Mouse (Mus musculus): ENCODE data around the gene Wdr93.
"Not testable (repeated sequence)": the region's sequence is repeated elsewhere in the genome, so short reads cannot be mapped to it uniquely, and the experiment has no call there.

Wdr93 gene

DNA sequence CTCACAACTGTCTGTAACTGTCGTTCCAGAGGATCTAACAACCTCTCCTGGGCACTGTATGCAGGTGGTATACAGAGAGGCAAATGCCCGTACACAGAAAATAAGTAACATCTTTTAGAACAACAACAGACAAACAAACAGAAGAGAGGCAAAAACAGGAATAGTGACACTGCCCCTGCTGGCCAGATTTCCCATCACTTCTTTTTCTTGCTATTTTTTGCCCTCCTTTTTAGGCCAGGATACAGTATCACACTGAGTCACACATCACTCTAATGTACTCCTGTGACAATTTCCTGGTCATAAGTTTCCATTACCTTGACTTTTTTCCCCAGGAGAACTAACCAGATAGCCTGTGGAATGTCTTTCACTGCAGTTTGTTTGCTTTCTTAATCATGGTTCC lies 13.4 kb downstream of the Wdr93 start:
- DNase-seq = no peak

DNA sequence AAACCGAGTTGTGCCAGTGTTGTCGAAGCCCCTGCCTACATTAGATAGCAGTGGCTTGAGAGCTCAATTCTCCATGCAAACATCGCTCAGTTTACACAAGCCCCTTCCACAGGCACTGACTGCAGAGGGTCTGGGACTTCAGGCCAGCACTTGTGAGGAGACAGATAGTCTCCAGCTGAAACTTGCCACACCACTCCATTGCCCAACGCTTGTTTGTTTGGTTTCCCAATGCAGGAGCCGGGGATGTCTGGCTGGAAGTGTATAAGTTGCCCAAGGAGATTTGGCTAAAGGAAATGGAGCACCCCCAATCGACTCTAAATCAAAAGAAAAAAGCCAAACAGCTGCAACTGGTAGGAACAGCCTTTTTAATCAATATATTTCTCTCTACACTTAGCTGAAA lies 15.2 kb downstream of the Wdr93 start:
- DNase-seq = no peak

DNA sequence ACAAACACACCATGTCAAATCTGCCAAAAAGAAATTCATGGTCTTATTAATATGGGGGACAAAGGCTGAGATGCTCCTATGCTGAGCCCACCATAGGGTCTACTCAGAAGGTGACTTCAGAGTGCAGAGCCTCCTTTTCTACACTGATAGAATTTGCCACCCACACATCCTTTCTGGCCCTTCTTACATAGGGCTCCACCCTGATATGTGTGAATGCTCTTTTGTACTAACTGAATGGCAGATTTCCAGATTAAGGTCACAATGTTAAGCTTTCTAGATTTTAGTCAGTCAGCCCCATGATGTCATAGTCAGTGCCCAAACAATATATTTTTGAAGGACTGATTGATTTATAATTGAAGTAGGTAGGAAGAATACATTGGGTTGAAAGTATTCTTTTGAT lies 16.8 kb downstream of the Wdr93 start:
- no peak for DNase-seq

DNA sequence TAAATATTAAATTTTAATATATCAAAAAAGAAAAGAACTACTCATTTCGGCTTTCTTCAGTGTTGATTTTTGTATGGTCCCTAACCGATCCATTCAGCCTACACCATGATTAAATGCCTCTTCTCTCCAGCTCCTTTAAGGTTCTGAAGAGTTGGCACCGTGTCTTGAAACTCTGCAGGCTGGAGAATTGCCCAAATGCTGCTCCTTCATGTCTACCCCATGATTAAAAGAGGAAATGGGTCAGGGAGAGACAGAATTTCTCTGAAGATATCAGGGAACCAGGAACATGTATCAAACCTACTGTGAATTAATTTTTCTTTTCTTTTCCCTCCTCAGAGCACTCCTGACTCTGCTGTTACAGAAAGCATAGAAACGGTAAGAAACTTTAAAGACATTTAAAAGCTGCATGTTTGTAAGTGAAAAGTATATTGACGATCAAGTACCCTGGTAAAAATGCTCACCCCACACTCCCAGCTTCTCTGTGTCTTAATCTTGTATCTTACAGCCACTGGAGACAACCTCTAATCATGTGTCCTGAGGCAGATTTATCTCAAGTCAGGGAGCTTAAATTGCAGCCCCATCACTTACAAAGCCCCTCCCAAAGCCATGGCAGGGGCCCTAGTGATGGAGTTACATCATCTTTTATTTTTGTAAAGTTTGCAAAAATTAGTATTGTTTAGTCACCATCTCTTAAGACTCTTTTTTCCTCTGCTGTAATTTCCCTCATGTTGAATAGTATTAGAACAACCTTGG lies 18.3 kb downstream of the Wdr93 start:
- DNase-seq = no peak

DNA sequence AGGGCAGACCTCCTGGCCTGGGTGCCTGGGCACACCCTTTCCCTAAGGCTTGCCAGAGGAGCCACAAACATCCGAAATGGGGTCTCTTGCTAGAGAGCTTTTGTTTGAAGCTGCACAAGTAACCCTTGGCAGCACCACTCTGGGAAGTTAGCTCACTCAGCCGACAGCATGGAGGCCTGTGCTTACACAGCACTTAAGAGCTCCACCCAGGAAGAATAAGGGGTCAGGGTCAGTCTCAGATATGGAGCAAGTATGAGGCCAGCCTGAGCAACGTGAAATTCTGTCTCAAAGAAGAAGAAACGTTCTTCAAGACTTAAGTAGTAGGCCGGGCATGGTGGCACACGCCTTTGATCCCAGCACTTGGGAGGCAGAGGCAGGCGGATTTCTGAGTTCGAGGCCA lies 19.1 kb downstream of the Wdr93 start:
- DNase-seq = no peak

DNA sequence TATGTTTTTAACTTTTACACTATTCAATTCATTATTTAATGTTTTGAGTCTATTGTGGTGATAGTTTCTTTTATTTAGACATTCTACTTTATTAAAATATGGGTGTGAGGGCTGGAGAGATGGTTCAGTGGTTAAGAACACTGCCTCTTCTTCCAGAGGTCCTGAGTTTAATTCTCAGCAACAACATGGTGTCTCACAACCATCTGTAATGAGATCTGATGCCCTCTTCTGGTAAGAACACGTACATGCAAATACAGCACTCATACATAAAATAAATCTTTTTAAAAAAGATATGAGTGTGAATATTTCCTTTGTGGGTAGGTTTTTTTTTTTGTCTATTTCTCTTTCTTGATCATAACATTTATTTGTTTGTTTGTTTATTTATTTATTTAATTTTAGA lies 23.0 kb downstream of the Wdr93 start:
- DNase-seq = no peak

DNA sequence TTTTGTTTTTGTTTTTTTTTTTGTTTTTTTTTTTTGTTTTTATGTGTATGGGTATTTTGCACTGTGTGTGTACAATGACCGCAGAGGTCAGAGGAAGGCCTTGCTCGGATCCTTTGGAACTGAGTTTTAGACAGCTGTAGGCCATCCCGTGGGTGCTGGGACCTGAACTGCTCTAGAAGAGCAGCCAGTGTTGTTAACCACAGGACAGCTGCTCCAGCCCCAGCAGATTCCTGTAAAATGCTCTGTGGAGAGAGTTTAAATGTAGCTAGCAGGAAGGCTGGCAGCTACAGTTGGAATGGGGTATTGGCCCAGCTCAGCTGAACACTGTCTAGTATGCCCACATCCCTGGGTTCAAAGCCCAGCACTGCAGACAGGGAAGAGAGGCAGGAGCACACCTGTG lies 26.7 kb downstream of the Wdr93 start:
- DNase-seq = no peak

DNA sequence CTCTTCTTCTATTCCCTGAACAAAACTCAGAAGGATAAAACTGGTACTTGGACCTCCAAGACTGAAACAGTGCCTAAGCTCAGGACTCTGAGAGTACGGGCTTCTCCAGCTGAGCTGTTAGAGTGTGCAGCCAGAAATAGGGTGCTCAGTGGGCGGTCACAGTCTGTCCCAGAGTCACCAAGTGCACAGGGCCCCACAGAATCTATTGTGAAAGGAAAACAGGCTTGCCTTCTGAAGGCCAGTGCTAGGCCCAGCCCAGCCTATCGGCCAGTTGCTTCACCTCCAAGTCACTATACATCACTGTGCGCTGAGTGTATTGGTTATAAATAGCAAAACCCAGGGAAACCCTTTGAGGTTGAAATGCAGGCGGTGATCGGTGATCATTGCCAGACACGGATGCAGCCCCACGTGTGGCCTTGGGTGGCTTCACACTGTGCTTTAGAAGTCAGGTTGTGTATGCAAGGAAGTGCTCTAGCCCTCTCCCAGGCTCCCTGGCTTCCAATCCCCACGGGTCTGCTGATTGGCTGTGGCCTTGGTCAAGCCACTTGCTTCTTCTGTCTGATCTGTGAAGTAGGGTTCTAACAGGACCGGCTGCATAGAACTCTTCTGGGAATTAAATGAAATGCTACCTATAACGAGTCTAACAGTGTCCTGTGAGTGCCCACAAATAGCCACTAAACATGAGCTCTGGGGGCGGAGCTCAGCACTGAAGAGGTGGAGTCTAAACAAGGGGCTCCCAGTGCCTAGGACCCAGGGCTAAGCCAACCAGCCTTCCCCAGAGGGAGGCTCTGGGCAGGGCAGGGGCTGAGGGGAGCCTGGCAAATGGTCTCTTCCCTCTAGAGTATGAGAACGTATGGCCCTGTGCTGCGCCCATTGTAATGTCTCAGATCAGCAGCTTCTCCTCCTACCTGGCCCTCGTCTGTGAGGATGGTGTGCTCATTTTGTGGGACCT lies 28.9 kb downstream of the Wdr93 start:
- DNase-seq = no peak

DNA sequence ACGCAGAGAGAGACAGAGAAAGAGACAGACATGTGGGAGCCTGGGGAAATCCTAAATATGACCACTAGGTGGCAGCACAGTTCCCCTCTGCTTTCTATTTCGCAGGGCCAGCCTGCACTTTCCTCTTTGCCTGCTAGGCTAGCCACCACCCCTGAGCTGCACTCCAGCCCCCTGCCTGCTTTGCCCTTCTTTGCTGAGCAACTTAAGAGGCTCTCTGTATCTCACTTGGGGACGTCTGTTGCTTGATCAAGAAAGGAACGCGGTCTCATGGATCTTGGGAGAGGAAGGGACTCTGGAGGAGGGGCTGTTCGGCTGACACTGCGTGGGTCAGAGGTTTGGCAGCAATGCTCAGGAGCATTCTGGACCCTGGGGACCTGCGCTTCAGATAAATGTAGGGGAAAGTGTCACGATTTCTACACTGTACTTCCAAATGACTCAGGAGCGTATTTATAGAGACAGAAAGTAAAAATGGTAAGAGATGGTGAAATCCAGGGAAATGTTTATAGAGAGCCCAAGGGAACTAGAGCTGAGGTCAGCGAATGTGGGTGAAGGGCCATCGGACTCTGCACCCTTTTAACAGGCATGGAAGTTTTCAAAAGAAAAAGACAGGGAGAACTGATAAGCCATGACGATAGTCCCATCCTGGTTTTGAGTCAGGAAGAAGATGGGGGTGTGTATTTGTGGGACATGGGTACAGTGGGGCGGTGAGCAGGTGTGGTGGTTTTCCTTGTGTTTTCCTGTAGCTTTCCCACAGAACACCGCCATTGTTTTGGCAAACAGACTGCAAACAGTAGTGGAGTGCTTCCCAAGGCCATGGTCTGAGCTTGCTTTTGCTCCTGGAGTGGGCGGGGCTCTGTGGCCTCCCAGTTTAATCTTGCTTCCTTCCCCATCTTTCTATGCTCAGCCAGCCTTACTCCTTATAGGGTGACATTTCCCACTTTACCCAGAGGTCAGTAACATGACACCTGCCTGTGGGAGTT lies 38.0 kb downstream of the Wdr93 start:
- DNase-seq = peak; percentile 24

DNA sequence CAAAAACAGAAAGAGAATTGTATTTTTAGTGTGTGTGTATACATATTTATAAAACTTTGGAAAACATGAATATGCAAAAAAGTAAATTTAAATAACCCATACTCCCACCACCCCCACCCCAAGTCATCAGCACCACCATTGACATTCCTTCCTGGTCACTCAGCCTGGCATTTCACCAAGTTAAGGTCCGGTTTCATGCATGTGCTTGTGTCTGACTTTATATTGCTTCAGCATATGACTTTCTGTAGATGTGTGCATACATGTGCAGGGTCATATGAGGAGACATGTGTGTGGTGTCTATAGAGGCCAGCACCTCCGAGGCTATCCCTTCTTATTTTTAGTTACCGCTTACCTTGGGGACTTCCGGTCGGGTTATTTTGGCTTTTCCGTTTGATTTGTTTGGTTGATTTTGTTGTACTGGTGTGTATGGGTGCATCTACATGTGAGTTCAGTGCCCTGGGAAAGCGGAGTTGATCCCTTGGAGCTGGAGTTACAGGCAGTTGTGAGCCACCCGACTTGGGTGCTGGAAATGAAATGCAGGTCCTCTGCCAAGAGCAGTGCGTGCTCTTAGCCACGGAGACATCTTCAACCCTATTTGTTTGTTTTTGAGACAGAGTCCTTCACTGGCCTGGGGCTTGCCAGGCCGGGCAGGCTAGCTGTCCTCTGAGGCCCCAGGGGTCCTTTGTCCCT lies 39.0 kb downstream of the Wdr93 start:
- no peak for DNase-seq

DNA sequence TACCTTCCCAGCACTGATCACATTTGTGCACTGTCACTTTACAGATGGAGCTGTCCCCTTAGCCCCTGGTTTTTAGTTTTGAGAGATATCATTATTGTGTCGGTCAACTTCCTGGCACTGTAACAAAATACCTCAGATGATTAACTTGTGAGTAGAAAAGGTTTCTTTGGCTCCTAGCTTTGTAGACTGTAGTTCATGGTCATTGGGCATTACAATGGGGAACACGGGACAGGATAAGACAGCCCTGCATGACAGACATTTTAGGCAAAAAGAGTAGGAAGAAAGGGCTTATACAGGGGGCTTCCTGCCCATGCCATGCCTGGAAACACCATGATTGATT lies 39.5 kb downstream of the Wdr93 start:
- DNase-seq = no peak

DNA sequence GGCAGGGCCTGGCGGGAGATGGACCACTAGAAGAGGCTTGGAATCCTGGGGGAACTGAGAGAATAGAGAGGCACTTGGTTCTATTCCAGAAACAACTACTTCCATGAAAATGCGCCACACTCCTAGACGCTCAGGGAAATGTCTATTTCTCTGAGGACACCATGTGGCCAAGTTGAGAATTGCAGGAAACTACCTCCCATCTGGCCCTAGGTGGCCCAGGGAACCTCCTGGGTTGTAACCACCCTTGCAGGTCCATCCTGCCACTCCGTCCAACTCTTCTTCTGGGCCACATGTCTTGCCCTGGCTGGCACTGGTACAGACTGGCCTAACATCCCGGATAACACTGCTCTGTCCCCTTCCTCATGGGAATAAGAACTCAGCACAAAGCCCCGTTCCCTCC lies 43.3 kb downstream of the Wdr93 start:
- DNase-seq = peak; percentile 37

DNA sequence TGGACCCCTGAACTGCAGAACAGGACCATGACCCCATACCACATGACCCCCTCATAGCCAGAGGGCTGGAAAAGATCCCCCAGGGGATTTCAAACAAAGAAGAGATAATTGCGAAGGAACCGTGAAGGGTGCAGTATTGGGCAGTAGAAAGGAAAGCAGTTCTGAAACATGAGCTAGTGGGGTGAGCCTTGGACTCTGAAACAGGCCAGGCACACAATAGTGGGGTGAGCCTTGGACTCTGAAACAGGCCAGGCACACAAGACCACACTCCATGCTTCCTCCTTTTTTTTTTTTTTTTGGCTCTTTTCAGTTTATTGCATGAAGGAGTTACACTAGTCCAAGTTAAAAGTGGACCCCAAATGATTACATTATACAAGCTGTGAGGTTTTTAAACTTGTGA lies 46.8 kb downstream of the Wdr93 start:
- not testable (repeated sequence) for DNase-seq

DNA sequence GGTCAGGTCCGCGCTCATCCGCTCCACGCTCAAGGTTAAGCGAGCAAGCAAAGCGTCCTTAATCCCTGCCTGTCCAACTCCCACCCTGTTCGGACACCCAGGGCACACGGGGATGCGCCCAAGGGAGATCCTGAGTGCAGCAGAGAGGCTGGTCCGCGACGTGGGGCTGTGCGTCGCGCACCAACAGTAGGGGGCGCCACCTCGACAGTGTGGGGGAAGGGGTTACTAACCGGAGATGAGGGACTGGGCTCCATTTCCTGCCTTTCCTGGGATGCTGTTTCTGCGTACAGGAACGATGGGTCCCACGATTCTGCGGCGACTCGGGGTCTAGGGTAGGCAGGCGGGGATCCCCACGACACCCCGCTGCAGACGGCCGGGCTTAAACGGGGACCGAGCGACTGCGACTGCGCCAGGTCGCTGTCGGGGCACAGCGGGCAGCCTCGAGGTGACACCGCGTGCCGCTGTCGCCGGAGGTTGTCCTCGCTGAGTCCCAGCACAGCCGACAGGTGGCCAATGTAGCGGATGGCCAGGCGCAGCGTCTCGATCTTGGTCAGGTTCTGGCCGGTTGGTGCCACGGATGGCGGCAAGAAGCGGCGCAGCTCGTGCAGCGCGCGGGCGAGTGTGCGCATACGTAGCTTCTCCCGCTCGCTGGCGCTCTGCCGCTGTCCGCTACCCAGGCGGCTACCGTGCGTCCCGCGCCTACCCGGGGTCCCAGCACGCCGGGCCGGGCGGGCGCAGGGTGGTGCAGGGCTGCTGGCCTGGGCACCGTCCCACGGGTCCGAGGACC lies 49.9 kb downstream of the Wdr93 start:
- DNase-seq = no peak

DNA sequence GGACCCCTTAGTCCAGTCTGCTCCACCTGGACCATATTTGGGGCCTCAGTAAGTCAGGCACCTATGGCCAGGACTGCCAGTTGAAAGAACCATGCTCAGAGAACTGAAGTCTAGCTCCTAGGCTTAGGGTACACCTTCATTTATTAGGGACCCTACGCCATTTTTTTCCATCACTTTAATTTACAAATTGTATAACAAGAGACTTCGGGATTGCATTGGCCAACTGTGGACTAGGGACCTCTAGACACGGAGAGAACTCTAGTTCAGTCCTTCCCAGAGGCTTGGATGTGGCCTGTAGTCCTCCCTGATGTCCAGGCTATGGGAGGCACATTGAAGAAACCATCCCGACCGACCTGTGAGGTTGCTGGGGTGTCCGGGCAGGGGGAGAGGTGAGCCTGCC lies 50.7 kb downstream of the Wdr93 start, which contains the start of gene Mesp1:
Gene Mesp1 (minus strand): TSS at position 101 of the 400 bp plus-strand sequence.
- no peak for DNase-seq

DNA sequence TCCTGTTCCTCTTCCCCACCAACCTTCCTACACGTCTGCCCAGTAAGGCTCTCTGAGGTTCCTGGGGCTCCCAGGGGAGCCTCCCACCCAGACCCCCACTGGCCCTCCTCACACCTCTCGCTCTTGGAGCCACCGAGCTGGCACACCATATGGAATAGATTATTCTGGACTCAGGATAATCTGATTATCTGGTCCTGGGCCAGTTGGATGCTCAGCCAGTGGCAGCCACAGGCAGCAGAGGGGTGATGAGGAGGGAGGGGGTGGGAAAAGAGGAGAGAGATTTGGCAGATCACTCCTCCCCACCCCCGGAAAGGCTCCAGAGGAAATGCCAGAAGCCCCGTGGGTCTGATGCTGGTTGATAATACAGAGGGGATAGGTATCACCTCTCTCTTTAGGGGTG lies 55.6 kb downstream of the Wdr93 start:
- DNase-seq = no peak

DNA sequence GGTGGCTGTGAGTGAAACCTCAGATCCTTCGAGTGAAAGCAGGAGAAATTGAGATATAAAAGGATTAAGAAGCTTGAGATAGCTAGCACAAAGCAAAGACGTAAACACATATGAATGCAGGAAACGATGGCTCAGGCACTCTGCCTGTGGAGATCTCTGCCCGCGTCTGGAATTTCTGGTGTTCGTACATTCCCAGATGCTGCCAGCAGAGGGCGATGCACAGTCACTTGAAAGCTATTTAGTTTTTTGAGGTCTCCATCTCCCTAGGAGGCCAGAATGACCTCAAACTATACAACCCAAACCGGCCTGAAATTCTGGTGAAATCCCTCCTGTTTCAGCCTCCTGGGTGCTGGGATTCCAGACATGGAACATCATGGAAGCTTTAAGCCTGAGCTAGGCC lies 56.1 kb downstream of the Wdr93 start:
- DNase-seq = peak; percentile 31

DNA sequence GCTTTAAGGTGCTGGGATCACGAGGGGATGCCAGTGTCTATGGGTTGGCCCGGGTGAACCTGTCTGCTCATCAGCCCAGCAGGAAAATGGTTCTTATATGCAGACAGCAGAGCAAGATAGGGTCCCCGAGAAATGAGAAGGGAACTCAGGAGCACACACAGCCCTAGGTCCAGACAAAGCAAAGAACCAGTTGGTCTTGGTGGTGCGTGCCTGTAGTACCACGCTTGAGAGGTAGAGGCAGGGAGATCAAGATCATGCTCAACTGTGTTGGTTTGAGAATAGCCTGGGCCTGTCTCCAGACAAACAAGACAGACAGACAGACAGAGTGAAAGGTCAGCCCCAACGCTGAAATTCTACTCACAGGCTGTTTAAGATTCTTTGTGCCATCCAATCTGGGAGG lies 56.5 kb downstream of the Wdr93 start:
- DNase-seq = no peak

DNA sequence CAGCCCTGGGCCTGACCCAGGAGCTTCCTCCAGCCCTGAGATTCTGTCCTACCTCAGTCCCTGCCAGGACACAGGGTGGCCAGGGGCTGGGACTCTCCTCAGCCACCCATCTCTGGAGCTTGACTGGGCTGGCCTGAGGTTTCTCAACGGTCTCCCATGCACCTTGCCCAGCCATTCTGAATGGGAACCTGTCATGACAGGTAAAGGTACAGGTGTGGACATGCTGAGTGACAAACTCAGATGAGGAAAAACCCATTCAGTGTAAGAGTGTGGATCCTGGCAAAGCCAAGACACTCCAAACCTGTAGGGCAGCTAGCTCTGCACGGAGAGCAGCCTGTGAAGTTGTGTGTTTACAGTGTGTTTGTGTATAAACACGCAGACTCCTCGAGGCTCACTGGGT lies 57.4 kb downstream of the Wdr93 start:
- DNase-seq = no peak

DNA sequence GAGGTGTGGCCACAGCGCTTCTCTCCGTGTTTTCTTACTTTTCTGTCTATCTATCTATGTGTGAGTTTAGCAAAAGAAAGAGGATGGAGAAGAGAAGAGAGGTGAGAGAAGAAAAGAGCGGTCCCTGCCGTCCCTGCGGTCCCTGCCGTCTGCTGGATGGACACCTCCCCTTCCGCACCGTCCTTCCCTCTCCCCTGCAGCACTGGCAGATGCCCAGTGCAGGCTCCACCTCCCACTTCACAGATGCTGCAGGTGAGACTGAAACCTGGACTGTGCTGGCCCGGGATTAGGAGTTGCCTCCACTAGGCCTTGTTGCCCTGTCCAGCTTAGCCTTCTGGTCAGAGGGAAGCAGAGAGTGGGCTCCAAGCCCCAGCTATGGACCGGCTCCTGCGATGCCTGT lies 58.4 kb downstream of the Wdr93 start:
- no peak for DNase-seq

DNA sequence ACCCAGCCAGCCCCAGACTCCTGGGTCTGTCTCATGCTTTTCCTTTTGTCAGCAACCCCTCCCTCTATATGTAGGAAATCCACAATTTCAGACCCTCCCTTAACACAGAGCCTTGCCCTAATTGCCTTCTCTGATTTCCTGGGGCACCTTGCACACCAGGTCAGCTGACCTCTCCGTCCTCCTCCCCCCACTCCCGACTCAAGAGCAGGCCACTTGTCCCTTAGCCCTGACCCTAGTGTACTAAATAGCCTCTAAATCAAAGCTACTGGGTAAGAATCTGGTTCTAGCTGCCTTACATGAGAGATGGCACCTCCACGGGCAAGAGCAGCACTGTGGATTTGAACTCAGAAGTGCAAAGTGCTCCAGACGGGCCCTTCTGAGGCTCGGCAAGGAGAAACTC lies 59.1 kb downstream of the Wdr93 start:
- DNase-seq = no peak

DNA sequence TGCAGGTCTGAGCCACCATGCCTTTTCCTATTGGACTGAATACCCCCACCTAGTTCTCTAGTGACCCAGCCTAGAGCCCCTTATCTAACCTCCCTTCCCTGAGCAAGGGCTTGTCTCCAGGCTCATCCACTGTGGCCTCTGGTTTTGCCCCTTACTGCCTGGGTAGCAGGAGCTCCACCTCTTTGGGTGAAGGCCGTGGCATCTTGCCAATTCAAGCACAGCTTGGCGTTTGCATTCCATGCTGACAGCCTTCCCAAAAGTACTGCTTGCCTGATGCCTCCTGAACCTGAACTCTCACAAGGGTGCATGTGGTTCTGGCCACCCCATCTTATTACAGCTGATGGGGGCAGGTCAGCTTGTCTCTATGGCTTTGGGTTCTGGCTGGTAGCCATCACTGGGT lies 60.9 kb downstream of the Wdr93 start:
- no peak for DNase-seq

Data from cerebellum, adult 11-12 months (tissue).